Comparison of ENCODE assay signal across 18 mouse cellular contexts in the genomic region with DNA sequence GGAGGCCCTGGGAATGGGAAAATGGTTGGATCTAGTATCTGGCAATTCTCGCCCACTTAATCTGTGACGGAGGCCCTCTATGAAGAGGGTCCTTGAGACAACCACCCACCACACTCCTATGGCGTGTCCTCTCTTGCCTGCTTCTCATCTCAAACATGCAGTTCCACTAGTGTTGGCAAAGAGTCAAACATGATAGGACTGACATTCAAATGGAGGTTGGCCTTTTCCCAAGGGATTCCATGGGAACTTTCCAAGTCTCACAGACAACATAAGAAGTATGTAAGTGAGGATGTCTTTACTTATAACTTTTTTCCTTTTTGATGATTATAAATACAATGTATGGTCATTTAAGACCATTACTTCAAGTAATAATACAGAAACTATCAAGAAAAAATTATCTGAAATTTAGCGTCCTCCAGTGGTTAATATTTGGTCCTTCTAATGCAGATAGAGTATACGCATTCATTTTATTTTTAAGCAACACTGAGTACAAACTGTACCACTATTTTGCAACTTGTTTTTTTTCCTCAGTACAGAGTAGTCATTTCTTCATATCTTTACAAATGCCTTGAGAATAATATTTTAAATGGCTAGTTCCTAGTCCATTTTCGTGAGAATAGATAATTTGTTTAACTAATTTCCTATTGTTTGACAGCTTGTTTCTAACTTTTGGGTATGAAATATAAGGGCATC.
DNase-seq lines count a peak whose midpoint lies in the region; ATAC-seq and TF ChIP-seq lines count a peak whose summit lies in the region.
"Had no signal": no experiment of that assay in that cellular context is flagged by ENCODE, and none has a peak within 500 bp of the region (broad histone marks: within the 10 kb centered on the region; RNA-seq: fewer than 3 reads in every experiment).

No protein-coding gene starts in this region.

- no peak overlapping the region for H3K4me2 ChIP-seq in heart, postnatal 0 days (ENCODE audit: low read depth, low read length)
- H3K4me2 ChIP-seq in lung, embryonic 14.5 days = no peak overlapping the region
- H3K4me2 ChIP-seq: forebrain, embryonic 13.5 days; hindbrain, embryonic 12.5 days; hindbrain, embryonic 15.5 days had no signal

- no peak for TF ChIP-seq EP300 in heart, postnatal 0 days (IDR thresholded peaks at IDR 0.05; ENCODE audit: low read depth)

- H3K4me1 ChIP-seq in heart, postnatal 0 days (ENCODE audit: control insufficient read depth, insufficient read depth) = peaks cover 6% of the 10 kb centered on the region; the same call in 1 of the 2 replicates
- H3K4me1 ChIP-seq in heart, embryonic 10.5 days = no peaks in the 10 kb centered on the region
- H3K4me1 ChIP-seq in lung, embryonic 14.5 days (ENCODE audit: insufficient read depth) = no peaks in the 10 kb centered on the region
- H3K4me1 ChIP-seq: forebrain, embryonic 13.5 days; hindbrain, embryonic 12.5 days; hindbrain, embryonic 15.5 days had no signal

- peak; percentile 54 for DNase-seq in heart, postnatal 0 days (ENCODE audit: low spot score)
- DNase-seq in heart, embryonic 10.5 days (ENCODE audit: low spot score) = no peak
- DNase-seq in lung, embryonic 14.5 days = peak; percentile 78
- no peak for DNase-seq in lung, postnatal 4 days
- DNase-seq in brain, embryonic 14.5 days (ENCODE audit: low read depth) = peak; percentile 18
- no peak for DNase-seq in right cerebral cortex, adult 2 months (ENCODE audit: low spot score in 2 of 2)
- DNase-seq: adrenal gland, adult 8-10 months; adrenal gland, postnatal 25 days; cerebellum, adult 18-20 months; cerebellum, adult 9-10 months; cerebellum, postnatal 14 days; gastrocnemius, postnatal 25 days; heart, adult 2 months had no signal

- peaks cover 35% of the 10 kb centered on the region for H3K27me3 ChIP-seq in heart, postnatal 0 days (ENCODE audit: control insufficient read depth, insufficient read depth, low read length)
- no peaks in the 10 kb centered on the region for H3K27me3 ChIP-seq in heart, embryonic 10.5 days (ENCODE audit: insufficient read depth, poor library complexity, severe bottlenecking)
- H3K27me3 ChIP-seq in lung, embryonic 14.5 days (ENCODE audit: insufficient read depth, low read length) = no peaks in the 10 kb centered on the region
- H3K27me3 ChIP-seq: forebrain, embryonic 13.5 days; hindbrain, embryonic 12.5 days had no signal

- ATAC-seq in heart, postnatal 0 days (ENCODE audit: insufficient read depth, low read depth) = no peak
- ATAC-seq in lung, embryonic 14.5 days (ENCODE audit: insufficient read depth) = no peak
- ATAC-seq: CD4-positive, CD25-positive, alpha-beta regulatory T cell, adult 4 months; forebrain, embryonic 13.5 days had no signal

- WGBS in heart, postnatal 0 days = 59% methylated on average over 6 of the region's 6 CpGs
- WGBS in heart, embryonic 10.5 days = 78% methylated on average over 6 of the region's 6 CpGs
- WGBS in lung, embryonic 14.5 days = 66% methylated on average over 6 of the region's 6 CpGs

- H3K27ac ChIP-seq in heart, postnatal 0 days (ENCODE audit: low read depth) = no peak overlapping the region
- no peak overlapping the region for H3K27ac ChIP-seq in heart, embryonic 10.5 days
- H3K27ac ChIP-seq in lung, embryonic 14.5 days (ENCODE audit: low read depth) = no peak overlapping the region
- H3K27ac ChIP-seq: forebrain, embryonic 10.5 days; forebrain, embryonic 13.5 days; heart, adult 2 months; hindbrain, embryonic 12.5 days; hindbrain, embryonic 15.5 days had no signal

- H3K4me3 ChIP-seq in heart, postnatal 0 days (ENCODE audit: low read depth, low read length) = no peak overlapping the region
- H3K4me3 ChIP-seq in heart, embryonic 10.5 days = no peak overlapping the region
- no peak overlapping the region for H3K4me3 ChIP-seq in lung, embryonic 14.5 days (ENCODE audit: low read depth, low read length)
- H3K4me3 ChIP-seq: forebrain, embryonic 10.5 days; forebrain, embryonic 13.5 days; heart, adult 2 months; hindbrain, embryonic 12.5 days; hindbrain, embryonic 15.5 days had no signal

- no peak for TF ChIP-seq POLR2A in brain, embryonic 14.5 days (IDR thresholded peaks at IDR 0.05; ENCODE audit: borderline replicate concordance, extremely low read depth, insufficient read depth, insufficient read length, poor library complexity, severe bottlenecking)

- H3K9ac ChIP-seq in heart, postnatal 0 days (replicated peaks; ENCODE audit: low read depth, low read length) = no peak overlapping the region
- no peak overlapping the region for H3K9ac ChIP-seq in lung, embryonic 14.5 days
- H3K9ac ChIP-seq: forebrain, embryonic 13.5 days; hindbrain, embryonic 12.5 days; hindbrain, embryonic 15.5 days had no signal

- no peaks in the 10 kb centered on the region for H3K36me3 ChIP-seq in heart, postnatal 0 days (replicated peaks; ENCODE audit: control insufficient read depth, insufficient read depth, low read length)
- no peaks in the 10 kb centered on the region for H3K36me3 ChIP-seq in heart, embryonic 10.5 days
- H3K36me3 ChIP-seq in lung, embryonic 14.5 days (ENCODE audit: insufficient read depth) = no peaks in the 10 kb centered on the region
- H3K36me3 ChIP-seq: forebrain, embryonic 10.5 days; hindbrain, embryonic 12.5 days; hindbrain, embryonic 15.5 days had no signal

- H3K9me3 ChIP-seq in heart, postnatal 0 days (replicated peaks; ENCODE audit: control insufficient read depth, low read length) = no peaks in the 10 kb centered on the region
- no peaks in the 10 kb centered on the region for H3K9me3 ChIP-seq in heart, embryonic 10.5 days
- H3K9me3 ChIP-seq in lung, embryonic 14.5 days (ENCODE audit: low read depth, low read length) = no peaks in the 10 kb centered on the region
- H3K9me3 ChIP-seq: forebrain, embryonic 10.5 days; forebrain, embryonic 13.5 days; hindbrain, embryonic 12.5 days; hindbrain, embryonic 15.5 days had no signal

- no peak for TF ChIP-seq CTCF in heart, postnatal 0 days (IDR thresholded peaks at IDR 0.05; ENCODE audit: low read depth)
- no peak for TF ChIP-seq CTCF in lung, embryonic 14.5 days (IDR thresholded peaks at IDR 0.05; ENCODE audit: low read depth)
- no peak for TF ChIP-seq CTCF in brain, embryonic 14.5 days (IDR thresholded peaks at IDR 0.05; ENCODE audit: borderline replicate concordance, extremely low read depth, insufficient read depth, insufficient read length)

Comparison
In these comparisons a context has a peak if more than half of its experiments do, and no peak if none do; other contexts are left out.
1. DNase-seq: peak in heart, postnatal 0 days (single experiment), lung, embryonic 14.5 days (single experiment) and brain, embryonic 14.5 days (single experiment); none in heart, embryonic 10.5 days (single experiment), lung, postnatal 4 days (0 of 2) and right cerebral cortex, adult 2 months (0 of 2).